Mouse (Mus musculus): Measurements from ENCODE around the gene Dimt1. TPM values are rescaled to one million over a fixed set of nuclear protein-coding genes. Genes with fewer than 3 reads are reported as not detected.

Dimt1 gene
- 17.6 TPM for polyA plus RNA-seq (2014; fragmentation: Illumina TruSeq; extraction: RNeasy Lipid Tissue Mini Kit (QIAGEN cat#74804); ENCODE audit: low read depth, low replicate concordance)

GRCm38 (mm10) chr13:106946594-106947540, at the start of gene Dimt1:
Gene Dimt1, plus strand, starts transcription at chr13:106947127.

DNA sequence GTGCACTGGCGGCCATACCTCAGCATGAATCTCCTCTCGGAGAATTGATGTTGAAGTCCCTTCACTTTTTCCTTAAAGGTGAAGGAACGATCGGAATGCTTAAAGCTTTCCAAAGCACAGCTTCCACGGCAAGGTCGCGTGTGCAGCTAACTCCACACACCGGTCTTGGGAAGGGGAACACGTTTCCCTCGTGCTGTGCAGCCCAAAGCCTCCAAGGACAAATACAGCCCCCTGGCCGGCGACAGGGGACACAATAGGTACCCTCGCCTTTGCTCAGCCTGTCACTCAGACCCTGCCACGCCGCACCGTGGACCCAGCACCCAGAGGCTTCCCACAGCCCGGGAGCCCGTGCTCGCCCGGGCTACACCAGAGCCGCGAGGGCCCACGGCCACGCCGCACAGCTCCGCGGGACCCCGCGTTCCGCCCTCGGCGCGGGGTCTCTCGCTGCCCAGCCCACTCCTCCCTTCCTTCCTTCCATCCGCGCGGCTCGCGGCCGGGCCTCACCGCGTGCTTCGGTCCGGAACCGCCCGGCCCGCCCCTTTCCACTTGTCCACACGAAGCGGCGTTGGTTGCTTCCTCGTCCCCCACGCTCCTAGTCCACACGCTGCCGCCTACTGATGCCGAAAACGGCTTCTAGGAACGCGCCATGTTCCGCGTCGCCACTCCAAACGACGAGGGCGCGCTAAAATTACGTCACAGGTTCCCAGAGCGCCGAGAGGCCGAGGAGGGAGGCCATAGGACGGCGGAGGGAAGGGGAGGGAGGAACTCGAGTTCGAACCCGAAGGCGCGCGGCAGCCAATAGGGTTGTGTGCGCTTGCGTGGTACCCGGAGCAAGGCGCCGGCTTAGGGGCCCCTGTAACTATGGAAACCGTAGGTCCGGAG, 10.4 kb upstream of the Dimt1 start, which contains the start of gene Ipo11:
TSS of gene Ipo11 (minus strand) at position 703 of the 882 bp plus-strand sequence.

Other genes starting within 250 kb of the Dimt1 start
- 35.3 TPM for gene Ipo11, start 10.2 kb upstream of the Dimt1 start, polyA plus RNA-seq (2014; fragmentation: Illumina TruSeq; extraction: RNeasy Lipid Tissue Mini Kit (QIAGEN cat#74804); ENCODE audit: low read depth, low replicate concordance)
- gene Kif2a, start 75.0 kb downstream of the Dimt1 start, polyA plus RNA-seq (2014; fragmentation: Illumina TruSeq; extraction: RNeasy Lipid Tissue Mini Kit (QIAGEN cat#74804); ENCODE audit: low read depth, low replicate concordance), result 85.5 TPM

All from sigmoid colon, adult 10 weeks (tissue).